Mouse (Mus musculus) left cerebral cortex, adult 8-10 months (tissue): ENCODE results near the gene Agtrap. TPM values are rescaled to one million over a fixed set of nuclear protein-coding genes. Genes with fewer than 3 reads are reported as not detected.

Source experiments
- DNase-seq, 2 experiments: peaks; one replicate each; pipeline ENCODE4 v3.0.0; 2022; ENCODE audit warnings: low spot score in 2 of 2
- total RNA-seq, 4 experiments: library from RNA; stranded (reverse); gene quantifications; 2 replicates each; pipeline ENCODE4 v1.2.4; 2022

Agtrap gene
- total RNA-seq, 4 experiments from 2014 or later: 9.1 to 13.5 (median 10.6) TPM

- no peak for DNase-seq
Measured at GRCm38 (mm10) chr4:148079212-148079611, 8.6 kb downstream of the Agtrap start.

GRCm38 (mm10) chr4:148075881-148076280, 11.9 kb downstream of the Agtrap start:
- no peak for DNase-seq

- DNase-seq: peak; percentile 32 to 56
Measured at GRCm38 (mm10) chr4:148075259-148075658, 12.6 kb downstream of the Agtrap start.

GRCm38 (mm10) chr4:148074521-148075189, 13.2 kb downstream of the Agtrap start:
- DNase-seq: no peak

- DNase-seq: no peak
Measured at GRCm38 (mm10) chr4:148071508-148071907, 16.3 kb downstream of the Agtrap start.

- no peak for DNase-seq
Measured at GRCm38 (mm10) chr4:148069602-148070218, 18.1 kb downstream of the Agtrap start.

- DNase-seq: no peak
Measured at GRCm38 (mm10) chr4:148067346-148067745, 20.5 kb downstream of the Agtrap start.

GRCm38 (mm10) chr4:148066401-148066744, 21.5 kb downstream of the Agtrap start:
- DNase-seq: no peak

GRCm38 (mm10) chr4:148065702-148066400, 22.0 kb downstream of the Agtrap start:
- no peak for DNase-seq

- DNase-seq: no peak
Measured at GRCm38 (mm10) chr4:148061086-148061480, 26.7 kb downstream of the Agtrap start.

- DNase-seq: no peak
Measured at GRCm38 (mm10) chr4:148060120-148061085, 27.4 kb downstream of the Agtrap start.

GRCm38 (mm10) chr4:148058993-148059392, 28.8 kb downstream of the Agtrap start:
- no peak for DNase-seq

- no peak for DNase-seq
Measured at GRCm38 (mm10) chr4:148058218-148058819, 29.5 kb downstream of the Agtrap start.

- DNase-seq: no peak
Measured at GRCm38 (mm10) chr4:148057661-148058209, 30.1 kb downstream of the Agtrap start.

- no peak for DNase-seq
Measured at GRCm38 (mm10) chr4:148056801-148057200, 31.0 kb downstream of the Agtrap start.

GRCm38 (mm10) chr4:148056246-148056645, 31.6 kb downstream of the Agtrap start:
- no peak for DNase-seq

GRCm38 (mm10) chr4:148054961-148055695, 32.7 kb downstream of the Agtrap start:
- no peak for DNase-seq

- peak; percentile 50 to 89 for DNase-seq
Measured at GRCm38 (mm10) chr4:148053417-148053920, 34.4 kb downstream of the Agtrap start.

- no peak for DNase-seq
Measured at GRCm38 (mm10) chr4:148052976-148053375, 34.9 kb downstream of the Agtrap start.

GRCm38 (mm10) chr4:148051886-148052285, 35.9 kb downstream of the Agtrap start:
- no peak for DNase-seq
